Mouse (Mus musculus): ENCODE results near the gene Plin5.

GRCm38 (mm10) chr17:56153643-56154042 lies 36.2 kb upstream of the Plin5 start:
- TF ChIP-seq CTCF (IDR thresholded peaks at IDR 0.05 in 2 of 3, conservative IDR thresholded peaks at IDR 0.05 in 1 of 3; ENCODE audit: control insufficient read depth in 1 of 3, insufficient read depth in 1 of 3, low read depth in 2 of 3, low read length in 3 of 3, poor library complexity in 1 of 3, severe bottlenecking in 1 of 3) (no peak), SMC3 (IDR thresholded peaks at IDR 0.05; ENCODE audit: low read depth, low read length) (no peak), POLR2A (IDR thresholded peaks at IDR 0.05; ENCODE audit: control insufficient read depth in 1 of 2, insufficient read depth in 1 of 2, low read depth in 1 of 2, low read length in 2 of 2, poor library complexity in 1 of 2) (no peak), USF1 (IDR thresholded peaks at IDR 0.05; ENCODE audit: low read depth, low read length) (no peak), RCOR1 (IDR thresholded peaks at IDR 0.05; ENCODE audit: low read depth, low read length) (no peak), SIN3A (IDR thresholded peaks at IDR 0.05; ENCODE audit: low read length) (no peak), CHD1 (IDR thresholded peaks at IDR 0.05; ENCODE audit: low read depth, low read length) (no peak)
